Mouse (Mus musculus) embryonic facial prominence, embryonic 11.5 days (tissue): ENCODE measurements around the gene Gm49721. TPM values are rescaled to one million over a fixed set of nuclear protein-coding genes. Genes with fewer than 3 reads are reported as not detected.
"Not testable (repeated sequence)": the region's sequence is repeated elsewhere in the genome, so short reads cannot be mapped to it uniquely, and the experiment has no call there.

Experiments used
- ATAC-seq: fragments of 200-750 bp; cut with Nextera tagmentation; replicated peaks from 2 replicates; pipeline ENCODE4 v1.8.0; 2017; ENCODE audit warnings: low read depth; ENCODE audit not compliant: insufficient number of reproducible peaks, low FRiP score, low TSS enrichment
- DNase-seq: peaks from one replicate; pipeline ENCODE4 v3.0.0-alpha.2; 2015; ENCODE audit warnings: low spot score
- H3K27ac ChIP-seq: fragments of 300-500 bp; sonication (generic); replicated peaks from 2 replicates; pipeline ENCODE4 v1.5.1; 2014; ENCODE audit warnings: mild to moderate bottlenecking, low read depth, low read length, control low read depth
- H3K27me3 ChIP-seq: fragments of 300-500 bp; sonication (generic); 2 replicates; pipeline ENCODE4 v1.6.1; 2014; ENCODE audit warnings: mild to moderate bottlenecking, low read length, moderate library complexity, mixed read lengths; ENCODE audit not compliant: control insufficient read depth, insufficient read depth
- H3K36me3 ChIP-seq: fragments of 300-500 bp; sonication (generic); replicated peaks from 2 replicates; pipeline ENCODE4 v1.6.1; 2014; ENCODE audit warnings: low read depth, mild to moderate bottlenecking, low read length, moderate library complexity, mixed read lengths; ENCODE audit not compliant: control insufficient read depth, insufficient read depth
- H3K4me1 ChIP-seq: fragments of 300-500 bp; sonication (generic); 2 replicates; pipeline ENCODE4 v1.6.1; 2014; ENCODE audit warnings: low read length, mixed read lengths; ENCODE audit not compliant: control insufficient read depth, insufficient read depth
- H3K4me2 ChIP-seq: fragments of 300-500 bp; sonication (generic); 2 replicates; pipeline ENCODE4 v1.6.1; 2014; ENCODE audit warnings: low read depth, mild to moderate bottlenecking, control low read depth, low read length, moderate library complexity
- H3K4me3 ChIP-seq: fragments of 300-500 bp; sonication (generic); 2 replicates; pipeline ENCODE4 v1.5.1; 2014; ENCODE audit warnings: low read depth, low read length, control low read depth
- H3K9ac ChIP-seq: fragments of 300-500 bp; sonication (generic); replicated peaks from 2 replicates; pipeline ENCODE4 v1.6.1; 2014; ENCODE audit warnings: mild to moderate bottlenecking, control low read depth, low read length
- H3K9me3 ChIP-seq: fragments of 300-500 bp; sonication (generic); replicated peaks from 2 replicates; pipeline ENCODE4 v1.6.1; 2016; ENCODE audit warnings: mild to moderate bottlenecking, low read length, inconsistent platforms, mixed read lengths; ENCODE audit not compliant: control insufficient read depth
- WGBS: fragments of 180-500 bp; shearing (Covaris S2); extraction: QIAGEN DNeasy Blood & Tissue Kit; methylation state at CpG from one replicate; pipeline ENCODE4 v1.1.7; 2014; 5-methylcytosine and 5-hydroxymethylcytosine counted together
- polyA plus RNA-seq: library from polyadenylated mRNA; unstranded; fragments of >200 nt; fragmentation: Nextera tagmentation; extraction: Ambion mirVana; gene quantifications from 2 replicates; pipeline ENCODE4 v1.2.1, GENCODE M21; 2014

The Gm49721 gene
- polyA plus RNA-seq, 1 experiment from 2014 or later, result 0.24 TPM

GRCm38 (mm10) chr17:6970334-6970733 is 8.4 kb upstream of the Gm49721 start, which contains the start of gene Rnaset2b:
Gene Rnaset2b, plus strand, starts transcription at chr17:6970634.
- not testable (repeated sequence) for ATAC-seq, H3K4me1 ChIP-seq, H3K27ac ChIP-seq, DNase-seq, H3K27me3 ChIP-seq, H3K9ac ChIP-seq, H3K36me3 ChIP-seq, H3K4me3 ChIP-seq, H3K4me2 ChIP-seq, H3K9me3 ChIP-seq
- no CpG with 5 or more reads among the region's 8 CpGs for WGBS

- H3K4me3 ChIP-seq, ATAC-seq, H3K4me1 ChIP-seq, H3K9me3 ChIP-seq, H3K27me3 ChIP-seq, H3K27ac ChIP-seq, H3K4me2 ChIP-seq, DNase-seq, H3K36me3 ChIP-seq, H3K9ac ChIP-seq: not testable (repeated sequence)
- WGBS, result 79% methylated on average over 8 of the region's 8 CpGs
Measured at GRCm38 (mm10) chr17:6971238-6971637, 7.5 kb upstream of the Gm49721 start.

GRCm38 (mm10) chr17:6972836-6973396 is 5.8 kb upstream of the Gm49721 start:
- not testable (repeated sequence) for ATAC-seq, DNase-seq, H3K4me2 ChIP-seq, H3K27me3 ChIP-seq, H3K4me3 ChIP-seq, H3K9ac ChIP-seq, H3K9me3 ChIP-seq, H3K4me1 ChIP-seq, H3K36me3 ChIP-seq, H3K27ac ChIP-seq
- 73% methylated on average over 4 of the region's 4 CpGs for WGBS

- H3K4me1 ChIP-seq, DNase-seq, H3K27ac ChIP-seq, H3K27me3 ChIP-seq, H3K4me2 ChIP-seq, H3K9me3 ChIP-seq, H3K36me3 ChIP-seq, ATAC-seq, H3K9ac ChIP-seq, H3K4me3 ChIP-seq: not testable (repeated sequence)
- 76% methylated on average over 3 of the region's 3 CpGs for WGBS
Measured at GRCm38 (mm10) chr17:6974985-6975384, 3.7 kb upstream of the Gm49721 start.

GRCm38 (mm10) chr17:6979380-6979779 is 676 bp downstream of the Gm49721 start:
- H3K36me3 ChIP-seq, H3K9ac ChIP-seq, H3K4me1 ChIP-seq, H3K9me3 ChIP-seq, ATAC-seq, H3K27ac ChIP-seq, H3K27me3 ChIP-seq: not testable (repeated sequence)
- Histone ChIP-seq H3K4me3 (peak overlapping the region; percentile 48), H3K4me2 (peak overlapping the region; percentile 38)
- WGBS, result 18% methylated on average over 5 of the region's 5 CpGs
- DNase-seq, result peak; percentile 0

- not testable (repeated sequence) for H3K27ac ChIP-seq, H3K36me3 ChIP-seq, H3K9ac ChIP-seq, H3K4me3 ChIP-seq, H3K9me3 ChIP-seq, H3K4me1 ChIP-seq, ATAC-seq, H3K27me3 ChIP-seq, H3K4me2 ChIP-seq, DNase-seq
- WGBS, result 96% methylated on average over 5 of the region's 8 CpGs
Measured at GRCm38 (mm10) chr17:6980144-6980543, 1.4 kb downstream of the Gm49721 start.

GRCm38 (mm10) chr17:6986118-6986517 is 7.4 kb downstream of the Gm49721 start:
- WGBS, result 94% methylated on average over 1 of the region's 1 CpGs
- H3K27me3 ChIP-seq, ATAC-seq, H3K9ac ChIP-seq, H3K27ac ChIP-seq, H3K4me1 ChIP-seq, H3K4me3 ChIP-seq, H3K9me3 ChIP-seq, H3K36me3 ChIP-seq, H3K4me2 ChIP-seq, DNase-seq: not testable (repeated sequence)

GRCm38 (mm10) chr17:6995504-6995903 is 16.8 kb downstream of the Gm49721 start:
- H3K4me1 ChIP-seq, H3K36me3 ChIP-seq, H3K27me3 ChIP-seq, H3K9me3 ChIP-seq, H3K9ac ChIP-seq, ATAC-seq, H3K4me2 ChIP-seq, H3K27ac ChIP-seq, H3K4me3 ChIP-seq, DNase-seq: not testable (repeated sequence)
- no CpG with 5 or more reads among the region's 6 CpGs for WGBS
